Mouse (Mus musculus) neural tube, embryonic 13.5 days (tissue): Measurements from ENCODE around the gene Psmd7. TPM values are rescaled to one million over a fixed set of nuclear protein-coding genes. Genes with fewer than 3 reads are reported as not detected.

Experiments used
- ATAC-seq: fragments of 200-750 bp; cut with Nextera tagmentation; 2 replicates; pipeline ENCODE4 v1.8.0; 2017; ENCODE audit warnings: low read depth, mild to moderate bottlenecking, moderate TSS enrichment, moderate library complexity
- H3K27ac ChIP-seq: fragments of 300-500 bp; sonication (generic); replicated peaks from 2 replicates; pipeline ENCODE4 v1.5.1; 2015; ENCODE audit warnings: moderate library complexity, mild to moderate bottlenecking, inconsistent platforms
- H3K27me3 ChIP-seq: fragments of 300-500 bp; sonication (generic); 2 replicates; pipeline ENCODE4 v1.6.1; 2015; ENCODE audit warnings: mild to moderate bottlenecking, inconsistent platforms
- H3K36me3 ChIP-seq: fragments of 300-500 bp; sonication (generic); 2 replicates; pipeline ENCODE4 v1.6.1; 2015; ENCODE audit warnings: mild to moderate bottlenecking, inconsistent platforms
- H3K4me1 ChIP-seq: fragments of 300-500 bp; sonication (generic); replicated peaks from 2 replicates; pipeline ENCODE4 v1.6.1; 2015; ENCODE audit warnings: inconsistent platforms
- H3K4me2 ChIP-seq: fragments of 300-500 bp; sonication (generic); 2 replicates; pipeline ENCODE4 v1.6.1; 2015; ENCODE audit warnings: inconsistent platforms, mild to moderate bottlenecking, moderate library complexity
- H3K4me3 ChIP-seq: fragments of 300-500 bp; sonication (generic); 2 replicates; pipeline ENCODE4 v1.5.1; 2015; ENCODE audit warnings: mild to moderate bottlenecking, inconsistent platforms
- H3K9ac ChIP-seq: fragments of 300-500 bp; sonication (generic); 2 replicates; pipeline ENCODE4 v1.6.1; 2015; ENCODE audit warnings: moderate library complexity, mild to moderate bottlenecking, inconsistent platforms
- H3K9me3 ChIP-seq: fragments of 300-500 bp; sonication (generic); 2 replicates; pipeline ENCODE4 v1.6.1; 2016; ENCODE audit warnings: inconsistent platforms
- WGBS: fragments of 180-500 bp; shearing (Covaris S2); methylation state at CpG from one replicate; pipeline ENCODE4 v1.1.7; 2015; 5-methylcytosine and 5-hydroxymethylcytosine counted together
- microRNA counts: library from miRNA; unstranded; fragments of <30 nt; microRNA quantifications from one replicate; lab custom pipeline; 2016
- microRNA-seq: library from miRNA; unstranded; fragments of <30 nt; microRNA quantifications from one replicate; pipeline ENCODE4, GENCODE M21; 2016
- polyA plus RNA-seq: library from polyadenylated mRNA; unstranded; fragments of >200 nt; fragmentation: Nextera tagmentation; extraction: Ambion mirVana; gene quantifications from 2 replicates; pipeline ENCODE4 v1.2.1, GENCODE M21; 2015

Gene Psmd7
- polyA plus RNA-seq, 1 experiment from 2014 or later, result 259 TPM

- no peaks in the 10 kb centered on the region for H3K27me3 ChIP-seq
- H3K4me2 ChIP-seq, result peak overlapping the region; percentile 16; the same call in 1 of the 2 replicates
- peaks cover 17% of the 10 kb centered on the region; the same call in 1 of the 2 replicates for H3K4me1 ChIP-seq
- 0 out of 2 replicates have a peak overlapping the region, but pooled peaks have one; percentile 4 for H3K4me3 ChIP-seq
- 58% methylated on average over 6 of the region's 10 CpGs for WGBS
- peak; percentile 61; the same call in 1 of the 2 replicates for ATAC-seq
- peak overlapping the region; percentile 26; the same call in 1 of the 2 replicates for H3K9ac ChIP-seq
- peaks cover 49% of the 10 kb centered on the region for H3K36me3 ChIP-seq
- H3K27ac ChIP-seq, result peak overlapping the region; percentile 71
- no peaks in the 10 kb centered on the region for H3K9me3 ChIP-seq
Measured at GRCm38 (mm10) chr8:107544651-107545174, 43.6 kb downstream of the Psmd7 start.

DNA sequence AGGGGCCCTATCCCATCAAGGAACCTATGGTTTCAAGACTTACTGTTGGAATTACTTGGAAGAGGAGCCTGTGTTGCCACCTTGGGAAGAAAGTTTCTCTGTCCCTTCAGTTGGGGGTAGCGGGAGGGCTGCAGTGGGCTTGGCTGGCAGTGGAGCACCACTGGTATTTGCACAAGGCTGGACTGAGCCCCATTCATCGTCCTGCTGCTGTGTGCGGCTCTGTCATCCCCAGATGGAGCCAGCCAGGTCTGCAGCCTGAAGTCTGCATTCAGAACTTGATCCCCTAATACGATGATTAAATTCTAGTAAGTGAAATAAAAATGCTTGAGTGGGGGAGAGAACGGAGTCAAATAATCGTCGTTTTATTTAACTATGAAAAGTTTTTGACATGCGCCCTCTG is 44.1 kb downstream of the Psmd7 start:
- Histone ChIP-seq H3K9ac (no peak overlapping the region), H3K4me1 (peaks cover 17% of the 10 kb centered on the region; the same call in 1 of the 2 replicates), H3K27me3 (no peaks in the 10 kb centered on the region), H3K4me2 (no peak overlapping the region), H3K27ac (peak overlapping the region; percentile 71), H3K9me3 (no peaks in the 10 kb centered on the region), H3K36me3 (peaks cover 44% of the 10 kb centered on the region), H3K4me3 (no peak overlapping the region)
- WGBS, result 74% methylated on average over 8 of the region's 8 CpGs
- ATAC-seq, result no peak

DNA sequence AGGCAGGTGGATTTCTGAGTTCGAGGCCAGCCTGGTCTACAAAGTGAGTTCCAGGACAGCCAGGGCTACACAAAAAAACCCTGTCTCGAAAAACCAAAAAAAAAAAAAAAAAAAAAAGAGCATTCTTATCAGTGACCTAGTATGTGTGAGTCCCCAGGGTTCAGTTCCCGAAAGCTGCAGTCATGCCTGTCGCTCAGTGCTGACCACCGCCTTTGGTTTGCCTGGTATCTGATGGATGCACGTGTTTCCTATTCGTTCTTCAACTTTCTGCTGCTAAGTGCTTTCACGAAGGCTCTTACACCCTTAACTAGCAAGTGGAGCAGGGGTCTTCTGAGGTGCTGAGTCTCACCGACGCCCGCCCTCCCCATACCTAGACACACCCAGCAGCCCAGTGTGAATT is 44.5 kb downstream of the Psmd7 start:
- H3K36me3 ChIP-seq, result peaks cover 39% of the 10 kb centered on the region
- H3K4me1 ChIP-seq, result peaks cover 17% of the 10 kb centered on the region; the same call in 1 of the 2 replicates
- H3K4me3 ChIP-seq, result no peak overlapping the region
- WGBS, result 91% methylated on average over 10 of the region's 11 CpGs
- H3K27ac ChIP-seq, result no peak overlapping the region
- ATAC-seq, result no peak
- no peaks in the 10 kb centered on the region for H3K27me3 ChIP-seq
- H3K9me3 ChIP-seq, result no peaks in the 10 kb centered on the region
- no peak overlapping the region for H3K4me2 ChIP-seq
- no peak overlapping the region for H3K9ac ChIP-seq

DNA sequence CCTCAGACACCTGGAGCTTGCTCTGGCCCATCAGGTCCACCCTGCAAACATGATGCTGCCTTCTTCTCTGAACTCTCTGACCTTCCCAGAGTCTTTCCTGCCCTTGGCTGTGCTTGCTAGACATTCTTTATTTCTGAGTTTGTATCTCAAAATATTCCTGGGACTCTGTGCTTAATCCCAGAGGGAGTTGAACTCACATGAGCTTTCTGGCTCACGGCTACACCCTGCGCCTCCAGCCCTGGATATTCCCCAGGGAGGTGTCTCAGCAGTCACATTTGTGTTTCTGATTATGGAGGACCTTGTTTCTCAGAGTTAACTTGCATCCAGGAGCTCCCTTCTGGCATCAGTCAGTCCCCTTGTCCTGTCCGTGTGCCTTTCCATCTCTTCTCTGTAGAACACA is 46.1 kb downstream of the Psmd7 start:
- H3K4me1 ChIP-seq, result peaks cover 13% of the 10 kb centered on the region; the same call in 1 of the 2 replicates
- H3K9ac ChIP-seq, result no peak overlapping the region
- no peak for ATAC-seq
- H3K36me3 ChIP-seq, result peaks cover 48% of the 10 kb centered on the region
- 82% methylated on average over 3 of the region's 3 CpGs for WGBS
- no peaks in the 10 kb centered on the region for H3K9me3 ChIP-seq
- H3K27me3 ChIP-seq, result no peaks in the 10 kb centered on the region
- H3K4me2 ChIP-seq, result no peak overlapping the region
- no peak overlapping the region for H3K27ac ChIP-seq
- no peak overlapping the region for H3K4me3 ChIP-seq

DNA sequence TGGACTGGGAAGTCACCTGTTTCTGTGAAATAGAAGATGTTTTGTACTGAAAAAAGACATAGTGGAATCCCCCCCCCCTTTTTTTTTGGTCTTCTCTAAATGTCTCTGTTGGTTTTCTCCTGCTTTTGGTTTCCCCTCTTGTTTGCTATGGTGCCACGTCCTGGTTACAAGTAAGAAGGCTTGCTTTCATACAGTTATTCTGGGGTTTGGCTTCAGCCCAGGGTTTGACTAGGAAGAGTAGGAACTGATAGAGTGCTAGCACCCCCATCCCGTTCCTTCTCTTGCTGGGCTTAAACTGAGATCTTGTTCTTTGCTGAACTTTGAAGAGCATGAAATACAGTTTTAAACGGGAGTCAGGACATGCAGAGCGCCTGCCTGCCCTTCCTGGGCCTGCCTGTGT is 46.9 kb downstream of the Psmd7 start:
- Histone ChIP-seq H3K9ac (no peak overlapping the region), H3K4me3 (no peak overlapping the region), H3K36me3 (peaks cover 44% of the 10 kb centered on the region), H3K27me3 (no peaks in the 10 kb centered on the region), H3K4me1 (peaks cover 13% of the 10 kb centered on the region; the same call in 1 of the 2 replicates), H3K4me2 (no peak overlapping the region), H3K9me3 (no peaks in the 10 kb centered on the region), H3K27ac (no peak overlapping the region)
- 91% methylated on average over 4 of the region's 4 CpGs for WGBS
- no peak for ATAC-seq

GRCm38 (mm10) chr8:107540623-107541022 is 47.6 kb downstream of the Psmd7 start:
- 86% methylated on average over 12 of the region's 12 CpGs for WGBS
- H3K4me2 ChIP-seq, result no peak overlapping the region
- no peaks in the 10 kb centered on the region for H3K9me3 ChIP-seq
- peaks cover 40% of the 10 kb centered on the region for H3K36me3 ChIP-seq
- peaks cover 13% of the 10 kb centered on the region; the same call in 1 of the 2 replicates for H3K4me1 ChIP-seq
- H3K4me3 ChIP-seq, result no peak overlapping the region
- ATAC-seq, result no peak
- H3K27me3 ChIP-seq, result no peaks in the 10 kb centered on the region
- no peak overlapping the region for H3K27ac ChIP-seq
- H3K9ac ChIP-seq, result no peak overlapping the region

DNA sequence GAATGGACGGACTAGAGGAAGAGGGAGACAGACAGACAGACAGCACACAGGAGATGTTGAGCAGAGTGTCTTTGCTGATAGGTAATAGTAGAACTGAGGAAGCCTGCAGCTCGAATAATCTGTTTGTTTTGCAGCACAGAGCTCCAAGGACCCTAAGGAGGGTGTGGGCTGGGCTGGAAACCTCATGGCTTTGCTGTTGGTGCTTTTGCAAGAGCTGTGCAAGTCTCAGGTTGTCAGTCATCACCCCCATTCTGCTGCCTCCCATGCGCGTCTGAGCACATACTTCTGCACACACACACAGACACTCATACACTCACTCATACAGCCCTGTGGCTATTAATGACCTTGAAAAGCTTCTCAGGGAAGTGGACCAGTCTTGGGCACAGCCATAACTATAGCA is 50.8 kb downstream of the Psmd7 start:
- Histone ChIP-seq H3K9ac (no peak overlapping the region), H3K27me3 (no peaks in the 10 kb centered on the region), H3K9me3 (no peaks in the 10 kb centered on the region), H3K36me3 (peaks cover 49% of the 10 kb centered on the region), H3K4me2 (no peak overlapping the region), H3K4me1 (no peaks in the 10 kb centered on the region), H3K4me3 (no peak overlapping the region), H3K27ac (no peak overlapping the region)
- ATAC-seq, result no peak
- WGBS, result 84% methylated on average over 4 of the region's 4 CpGs

MicroRNAs within 50 kb of the gene (microRNA counts, 519-probe panel; counts per million panel counts)
- microRNA mmu-miR-140 (lab: Ali Mortazavi, UCI), result 4,201 counts per million, percentile 71 among the panel's probes with 10 or more counts

Small RNAs within 50 kb of the gene (microRNA-seq; reads per million reads assigned to microRNA genes)
- 2,808 reads per million, percentile 88 among the genes with 10 or more reads in this experiment for gene Mir140

Other genes starting within 250 kb of the Psmd7 start
- gene Nqo1, start 185.3 kb downstream of the Psmd7 start, polyA plus RNA-seq, result 3.9 and 4.4 TPM in 2 replicates
- gene Nob1, start 163.4 kb downstream of the Psmd7 start, polyA plus RNA-seq, result 68.5 and 71.5 TPM in 2 replicates
- gene Wwp2, start 152.1 kb downstream of the Psmd7 start, polyA plus RNA-seq, result 41.2 and 60.3 TPM in 2 replicates